Mouse (Mus musculus) myocyte (in vitro differentiated cells): ENCODE results near the gene Ovol2.

ENCODE experiments used
- CEBPB ChIP-seq: IDR thresholded peaks from 2 replicates; pipeline ENCODE4 v1.6.1; 2011; ENCODE audit warnings: mild to moderate bottlenecking, moderate library complexity; ENCODE audit not compliant: poor library complexity, insufficient read depth, severe bottlenecking
- MAX ChIP-seq: IDR thresholded peaks from one replicate; pipeline ENCODE4 v1.6.1; 2011; ENCODE audit warnings: low read depth, mild to moderate bottlenecking, control low read depth
- MYOD1 ChIP-seq, 3 experiments: IDR thresholded peaks; one replicate each; pipeline ENCODE4 v1.6.1; 2011; ENCODE audit warnings: control low read depth in 2 of 3, low read depth in 2 of 3, mild to moderate bottlenecking in 2 of 3, moderate library complexity in 1 of 3; ENCODE audit not compliant: insufficient read length in 2 of 3, control insufficient read depth in 1 of 3
- POLR2A ChIP-seq: IDR thresholded peaks from one replicate; pipeline ENCODE4 v1.6.1; 2011; ENCODE audit warnings: low read depth, mild to moderate bottlenecking, control low read depth, moderate library complexity; ENCODE audit not compliant: insufficient read length
- POLR2AphosphoS2 ChIP-seq: IDR thresholded peaks from one replicate; pipeline ENCODE4 v1.6.1; 2011; ENCODE audit warnings: low read depth, control low read depth; ENCODE audit not compliant: insufficient read length
- REST ChIP-seq: IDR thresholded peaks from one replicate; pipeline ENCODE4 v1.6.1; 2011; ENCODE audit warnings: mild to moderate bottlenecking, control low read depth, moderate library complexity; ENCODE audit not compliant: insufficient read depth, insufficient read length
- TCF12 ChIP-seq: IDR thresholded peaks from one replicate; pipeline ENCODE4 v1.6.1; 2011; ENCODE audit warnings: mild to moderate bottlenecking, control low read depth; ENCODE audit not compliant: poor library complexity, insufficient read depth, severe bottlenecking
- TCF3 ChIP-seq: IDR thresholded peaks from one replicate; pipeline ENCODE4 v1.6.1; 2011; ENCODE audit warnings: low read depth, control low read depth; ENCODE audit not compliant: insufficient read length
- USF1 ChIP-seq: IDR thresholded peaks from one replicate; pipeline ENCODE4 v1.6.1; 2011; ENCODE audit warnings: low read depth, mild to moderate bottlenecking, control low read depth, moderate library complexity

GRCm38 (mm10) chr2:144381741-144382140 is 49.8 kb upstream of the Ovol2 start:
- TF ChIP-seq TCF3: no peak
- TF ChIP-seq POLR2AphosphoS2: no peak
- no peak for TF ChIP-seq POLR2A
- TF ChIP-seq MAX: no peak
- no peak for TF ChIP-seq USF1
- no peak for TF ChIP-seq TCF12
- no peak for TF ChIP-seq MYOD1 (IDR thresholded peaks at IDR 0.05; ENCODE audit: control insufficient read depth in 1 of 3, insufficient read length in 2 of 3, low read depth in 2 of 3)
- no peak for TF ChIP-seq REST
- no peak for TF ChIP-seq CEBPB
